Mouse (Mus musculus) ES-E14 (cell line): ENCODE data around the gene Mthfd1l.
A peak's percentile ranks its signal among the peaks of the same experiment; 100 is the strongest.

ENCODE experiments used
- CHD2 ChIP-seq: IDR thresholded peaks from 2 replicates; pipeline ENCODE4 v1.6.1; 2014; ENCODE audit warnings: mild to moderate bottlenecking, low read depth, low read length, inconsistent platforms
- HCFC1 ChIP-seq: IDR thresholded peaks from 2 replicates; pipeline ENCODE4 v1.6.1; 2012; ENCODE audit warnings: low read length, inconsistent platforms, borderline replicate concordance; ENCODE audit not compliant: insufficient read depth
- ZC3H11A ChIP-seq: IDR thresholded peaks from 2 replicates; pipeline ENCODE4 v1.6.1; 2012; ENCODE audit warnings: low read depth, mild to moderate bottlenecking, inconsistent platforms, low read length, borderline replicate concordance

- no peak for TF ChIP-seq CHD2
- TF ChIP-seq ZC3H11A: peak; percentile 83; the same call in 1 of the 2 replicates
- TF ChIP-seq HCFC1: no peak
Observed at GRCm38 (mm10) chr10:4151159-4151558, 178.2 kb downstream of the Mthfd1l start.
